Mouse (Mus musculus) CH12.LX (cell line): ENCODE measurements around the gene Fyb2.

ENCODE experiments used
- BHLHE40 ChIP-seq: IDR thresholded peaks from 2 replicates; pipeline ENCODE4 v1.6.1; 2011; ENCODE audit warnings: mild to moderate bottlenecking, low read depth, low read length, improper control_type of control experiment
- CTCF ChIP-seq, 2 experiments: IDR thresholded peaks in 1 of 2; conservative IDR thresholded peaks in 1 of 2; 2 replicates each; pipeline ENCODE4 v1.5.1; 2011 to 2012; ENCODE audit warnings: low read depth in 2 of 2, low read length in 2 of 2, improper control_type of control experiment in 1 of 2, inconsistent platforms in 1 of 2, mild to moderate bottlenecking in 1 of 2, moderate library complexity in 1 of 2
- HCFC1 ChIP-seq: IDR thresholded peaks from 2 replicates; pipeline ENCODE4 v1.6.1; 2012; ENCODE audit warnings: low read depth, mild to moderate bottlenecking, inconsistent platforms, low read length, improper control_type of control experiment
- MAFK ChIP-seq: IDR thresholded peaks from 2 replicates; pipeline ENCODE4 v1.6.1; 2011; ENCODE audit warnings: low read length, improper control_type of control experiment; ENCODE audit not compliant: insufficient replicate concordance
- MAZ ChIP-seq: IDR thresholded peaks from 2 replicates; pipeline ENCODE4 v1.6.1; 2012; ENCODE audit warnings: low read depth, mild to moderate bottlenecking, inconsistent platforms, low read length, improper control_type of control experiment, moderate library complexity
- POLR2A ChIP-seq: IDR thresholded peaks from 2 replicates; pipeline ENCODE4 v1.6.1; 2011; ENCODE audit warnings: low read depth, mild to moderate bottlenecking, improper control_type of control experiment, low read length

DNA sequence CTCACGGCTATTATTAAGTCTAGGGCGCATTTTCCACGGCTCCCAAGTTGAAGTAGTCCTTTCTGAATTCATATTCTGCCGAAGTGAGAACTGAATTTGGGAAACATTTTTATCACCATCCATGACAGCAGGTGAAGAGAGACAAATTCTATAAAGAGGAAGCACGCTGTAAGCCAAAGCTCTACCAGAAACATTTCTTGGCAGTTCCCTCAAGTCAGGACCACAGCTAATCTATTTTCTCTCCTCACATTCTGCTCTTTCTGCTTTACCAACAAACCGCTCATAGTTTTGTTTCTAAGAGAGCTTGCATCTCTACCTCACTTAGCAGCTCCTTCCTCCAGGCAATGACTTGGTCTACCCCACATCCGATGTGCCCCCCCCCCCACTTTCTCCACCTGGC lies 100.5 kb downstream of the Fyb2 start:
- TF ChIP-seq BHLHE40 (no peak), POLR2A (no peak), CTCF (conservative IDR thresholded peaks at IDR 0.05 in 1 of 2, IDR thresholded peaks at IDR 0.05 in 1 of 2; ENCODE audit: low read depth in 2 of 2, low read length in 2 of 2) (no peak), MAFK (no peak), MAZ (no peak), HCFC1 (no peak)
